Mouse (Mus musculus): ENCODE data around the gene Ncoa7. TPM values are rescaled to one million over a fixed set of nuclear protein-coding genes. Genes with fewer than 3 reads are reported as not detected.

Ncoa7 gene
- total RNA-seq, 2 experiments from 2014 or later: 1.5 to 2.8 TPM

DNA sequence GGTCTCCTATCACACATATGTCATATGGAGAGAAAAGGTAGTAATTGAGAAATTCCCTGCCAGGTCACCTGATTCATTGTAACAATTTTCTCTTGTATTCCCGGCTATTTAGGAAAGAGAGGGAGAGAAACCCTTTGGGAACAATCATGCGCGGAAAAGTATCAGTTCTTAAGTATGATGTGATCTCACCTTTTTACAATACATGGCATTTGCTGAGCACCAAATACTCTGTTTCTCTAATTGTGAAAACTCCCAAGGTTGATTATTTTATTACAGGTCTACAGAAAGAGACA is 184.3 kb downstream of the Ncoa7 start:
- H3K27ac ChIP-seq: peak overlapping the region; percentile 98
- no peak for TF ChIP-seq CTCF (IDR thresholded peaks at IDR 0.05)
- intact Hi-C loops (cut with DNase I): loop anchor here (5.0 to 10.0 kb wide), 2 partner anchors 193 to 696 kb away; partner anchors contain the start of gene Hddc2
- no peak for DNase-seq
- peak overlapping the region; percentile 86 for H3K4me3 ChIP-seq

DNA sequence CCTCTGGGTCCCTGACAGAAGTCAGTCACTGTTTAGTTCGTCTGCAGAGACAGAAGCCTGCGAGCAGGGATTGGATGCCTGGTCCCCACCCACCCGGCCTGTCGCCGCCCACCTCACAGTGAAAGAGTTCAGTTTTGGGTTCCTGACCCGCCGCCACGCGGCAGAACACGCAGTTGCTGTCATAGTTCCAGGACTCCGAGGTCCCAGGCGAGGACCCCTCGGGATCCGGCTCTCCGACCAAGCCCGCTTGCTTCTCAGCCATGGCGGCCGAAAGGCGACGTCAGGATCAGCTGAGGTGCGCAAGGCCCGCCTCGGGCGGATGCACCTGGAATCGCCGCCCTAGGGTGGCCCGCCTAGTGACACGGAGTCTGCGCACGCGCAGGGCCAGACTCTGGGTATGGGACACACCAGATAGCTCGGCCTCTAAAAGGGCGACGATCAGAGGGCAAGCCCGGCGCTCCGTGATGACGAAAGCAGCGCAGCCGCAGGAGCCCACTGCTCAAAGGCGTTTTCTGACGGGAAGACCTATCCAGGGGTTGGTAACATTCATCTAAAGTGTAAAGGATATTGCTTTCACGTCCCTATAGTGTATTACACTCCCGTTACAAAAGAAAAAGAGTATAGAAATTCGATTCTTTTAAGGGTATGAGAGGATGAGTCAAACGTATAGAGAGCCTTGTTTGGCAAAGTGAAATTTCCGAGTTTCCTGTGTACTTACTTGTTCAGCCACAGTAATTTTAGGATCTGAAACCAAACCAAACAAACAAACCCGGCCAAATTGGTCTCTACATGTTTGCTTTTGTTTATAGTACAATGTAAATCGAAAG is 184.8 kb downstream of the Ncoa7 start:
- Histone ChIP-seq H3K4me3 (peak overlapping the region; percentile 86), H3K27ac (peak overlapping the region; percentile 98)
- DNase-seq: peak; percentile 99
- intact Hi-C loops (cut with DNase I): loop anchor here (5.0 to 10.0 kb wide), 2 partner anchors 194 to 696 kb away; partner anchors contain the start of gene Hddc2
- TF ChIP-seq CTCF (IDR thresholded peaks at IDR 0.05): peak; percentile 22; the same call in 1 of the 2 replicates

DNA sequence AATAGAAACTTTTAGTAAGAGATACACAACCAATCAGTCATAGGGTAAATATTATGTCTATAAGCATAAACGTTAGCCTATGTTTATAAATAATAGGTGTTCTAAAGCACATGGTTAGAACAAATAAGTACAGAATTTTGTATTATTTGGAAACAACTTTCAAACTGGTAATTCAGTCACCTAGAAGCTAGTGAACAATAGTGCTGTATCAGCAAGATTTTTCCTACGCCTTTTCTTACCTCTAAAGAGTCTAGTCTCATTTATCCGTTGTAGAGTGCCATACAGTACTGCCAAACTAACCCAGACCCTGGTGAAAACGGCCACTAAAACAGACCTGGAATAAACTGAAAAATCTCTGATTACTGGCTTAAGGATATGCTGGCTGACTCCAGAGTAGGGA is 190.1 kb downstream of the Ncoa7 start:
- no peak overlapping the region for H3K27ac ChIP-seq
- DNase-seq: no peak
- intact Hi-C loops (cut with DNase I): loop anchor here (10.0 kb wide), 1 partner anchor 702 kb away; the partner anchor contains the start of gene Hddc2
- no peak for TF ChIP-seq CTCF (IDR thresholded peaks at IDR 0.05)
- H3K4me3 ChIP-seq: no peak overlapping the region

DNA sequence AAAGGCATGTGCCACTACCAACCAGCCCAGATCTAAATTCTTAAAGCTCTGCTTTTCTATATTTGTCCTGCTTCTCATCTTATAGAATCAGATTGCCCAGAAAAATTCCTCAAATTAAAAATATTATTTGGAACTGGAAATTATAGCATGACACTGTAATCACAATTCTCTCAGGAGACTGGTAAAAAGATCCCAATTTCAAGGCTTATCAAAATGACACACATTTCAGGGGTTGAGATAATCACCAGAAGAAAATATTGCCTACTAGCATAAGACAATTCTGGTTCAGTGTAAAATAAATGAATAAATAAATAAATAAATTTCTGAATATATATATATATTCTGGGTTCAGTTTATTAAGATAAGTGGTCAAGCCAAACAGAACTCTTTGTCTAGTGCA is 193.5 kb downstream of the Ncoa7 start:
- no peak overlapping the region for H3K27ac ChIP-seq
- intact Hi-C loops (cut with DNase I): loop anchor here (10.0 kb wide), 1 partner anchor 705 kb away; the partner anchor contains the start of gene Hddc2
- no peak overlapping the region for H3K4me3 ChIP-seq
- no peak for TF ChIP-seq CTCF (IDR thresholded peaks at IDR 0.05)
- no peak for DNase-seq

DNA sequence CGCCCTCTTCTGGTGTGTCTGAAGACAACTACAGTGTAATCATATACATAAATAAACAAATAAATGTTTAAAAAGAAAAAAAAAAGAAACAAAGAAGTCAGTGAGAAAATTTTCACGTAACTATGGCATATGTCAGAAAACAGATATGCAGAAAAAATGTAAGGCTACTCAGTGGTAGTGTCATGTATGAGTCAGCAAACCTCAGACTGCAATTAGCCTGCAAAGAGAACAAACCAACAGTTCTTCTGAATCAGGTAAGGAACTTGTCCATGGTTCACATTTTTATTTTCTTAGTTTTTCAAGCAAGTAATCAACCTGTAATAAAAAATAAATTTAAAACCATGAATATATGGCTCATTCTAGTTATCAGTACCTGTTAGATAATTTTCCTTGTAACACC is 195.0 kb downstream of the Ncoa7 start:
- intact Hi-C loops (cut with DNase I): no loop called here
- H3K27ac ChIP-seq: no peak overlapping the region
- no peak for DNase-seq
- TF ChIP-seq CTCF (IDR thresholded peaks at IDR 0.05): no peak
- H3K4me3 ChIP-seq: no peak overlapping the region

DNA sequence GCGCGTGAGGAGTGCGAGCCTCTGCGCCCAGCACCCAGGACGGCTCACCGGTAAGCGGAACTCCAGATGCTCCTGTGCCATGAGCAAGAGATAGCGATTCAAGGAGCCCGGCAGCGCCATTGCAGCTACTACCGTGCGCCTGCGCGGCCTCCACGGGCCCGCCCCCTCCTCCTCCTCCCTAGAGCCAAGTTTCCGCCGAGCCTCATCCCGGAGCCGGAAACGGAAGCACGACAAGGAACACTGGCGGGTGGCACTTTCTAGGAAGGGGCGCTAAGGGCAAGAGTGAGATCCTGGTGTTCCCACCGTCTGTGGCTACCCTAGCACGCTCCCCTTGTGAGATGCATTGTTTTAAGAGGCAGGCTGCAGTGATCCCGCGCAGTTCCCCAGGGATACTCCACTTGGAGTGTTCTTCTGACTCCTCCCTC is 202.6 kb downstream of the Ncoa7 start, which contains the start of gene Trmt11:
Gene Trmt11, minus strand, starts transcription at position 208 of the 425 bp plus-strand sequence.
- no peak for TF ChIP-seq CTCF (IDR thresholded peaks at IDR 0.05)
- peak within 1 kb of the TSS; percentile 96 for H3K27ac ChIP-seq
- peak within 1 kb of the TSS; percentile 89 for H3K4me3 ChIP-seq
- intact Hi-C loops (cut with DNase I): loop anchor here (2.0 to 5.0 kb wide), 2 partner anchors 16 to 212 kb away; no protein-coding TSS in a partner anchor
- peak; percentile 94 for DNase-seq

DNA sequence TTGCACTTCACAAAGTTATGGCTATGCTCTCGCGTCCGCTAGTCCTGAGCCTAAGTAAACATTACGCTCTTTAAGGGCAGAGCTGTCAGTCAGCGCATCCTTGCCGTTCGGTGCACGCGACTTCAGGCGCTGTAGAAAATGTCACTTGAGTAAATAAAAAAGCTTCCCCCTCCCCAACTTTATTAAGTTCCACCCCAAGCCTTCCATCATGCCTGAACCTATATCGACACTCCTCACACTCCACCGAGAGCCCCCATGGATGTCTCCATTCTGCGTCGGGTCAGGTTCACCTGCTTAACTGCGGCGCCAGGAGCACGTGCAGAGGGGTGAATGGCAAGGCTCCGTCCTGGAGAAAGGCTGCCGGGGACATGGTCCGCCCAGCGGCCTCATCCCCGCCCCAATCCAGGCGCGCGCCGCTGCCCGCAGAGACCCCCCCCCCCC is 203.0 kb downstream of the Ncoa7 start:
- peak overlapping the region; percentile 89 for H3K4me3 ChIP-seq
- no peak for TF ChIP-seq CTCF (IDR thresholded peaks at IDR 0.05)
- intact Hi-C loops (cut with DNase I): loop anchor here (2.0 to 5.0 kb wide), 2 partner anchors 17 to 212 kb away; no protein-coding TSS in a partner anchor
- DNase-seq: no peak
- H3K27ac ChIP-seq: peak overlapping the region; percentile 96

DNA sequence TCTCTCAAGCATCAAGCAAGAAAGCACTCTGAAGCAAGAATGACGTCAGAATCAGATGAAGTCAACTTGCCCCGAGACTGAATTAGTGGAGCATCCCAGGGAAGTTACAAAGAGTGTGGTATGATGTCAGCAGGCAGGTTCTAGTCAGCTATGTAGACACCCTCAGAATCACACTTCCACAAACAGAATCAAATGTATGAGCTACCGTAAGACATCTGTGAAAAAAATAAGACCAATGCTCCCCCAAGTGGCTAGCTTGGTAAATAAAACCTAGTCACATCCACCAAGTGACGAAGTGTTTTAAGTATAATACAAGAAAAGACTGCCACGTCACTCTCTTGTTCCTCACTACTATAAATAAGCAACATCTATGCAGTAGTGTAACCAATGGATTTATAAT is 216.1 kb downstream of the Ncoa7 start:
- Histone ChIP-seq H3K27ac (no peak overlapping the region), H3K4me3 (no peak overlapping the region)
- no peak for DNase-seq
- intact Hi-C loops (cut with DNase I): no loop called here
- peak; percentile 13; the same call in 1 of the 2 replicates for TF ChIP-seq CTCF (IDR thresholded peaks at IDR 0.05)

DNA sequence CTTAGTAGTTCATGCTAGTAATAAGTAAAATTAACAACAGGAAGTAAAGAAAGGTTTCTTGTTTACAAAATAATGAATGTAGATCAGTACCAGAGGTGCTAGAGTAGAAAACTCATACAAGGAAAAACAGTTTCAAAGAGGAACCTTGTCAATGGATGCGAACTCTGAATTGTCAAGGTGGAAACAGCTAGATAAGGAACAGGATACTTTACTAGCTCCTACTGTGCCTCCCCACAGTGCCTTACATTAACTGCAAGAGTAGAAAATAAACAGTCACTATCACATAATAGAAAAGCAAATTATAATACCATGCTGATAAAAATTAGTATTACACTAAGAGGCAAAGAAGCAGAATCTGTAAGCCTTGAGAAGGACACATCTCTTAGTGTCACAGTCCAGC is 217.4 kb downstream of the Ncoa7 start:
- TF ChIP-seq CTCF (IDR thresholded peaks at IDR 0.05): no peak
- Histone ChIP-seq H3K4me3 (no peak overlapping the region), H3K27ac (no peak overlapping the region)
- no peak for DNase-seq
- intact Hi-C loops (cut with DNase I): no loop called here

Other genes starting within 250 kb of the Ncoa7 start
- 1 to 10 TPM; 3.2 to 4.6 TPM for gene Trmt11, start 202.6 kb downstream of the Ncoa7 start, total RNA-seq (2021)
- 10 to 100 TPM; 57.6 to 63.2 TPM for gene Hint3, start 173.7 kb downstream of the Ncoa7 start, total RNA-seq (2021)
- gene Hey2, start 39.5 kb upstream of the Ncoa7 start, total RNA-seq (2021): under 1 TPM; 0.42 to 0.51 TPM